Mouse (Mus musculus) spleen, adult 18-20 months (tissue): Measurements from ENCODE around the gene Cck.
A peak's percentile ranks its signal among the peaks of the same experiment; 100 is the strongest.
"Not testable (repeated sequence)": the region's sequence is repeated elsewhere in the genome, so short reads cannot be mapped to it uniquely, and the experiment has no call there.

Source experiments
- DNase-seq, 2 experiments: peaks; one replicate each; pipeline ENCODE4 v3.0.0; 2022; ENCODE audit warnings: mixed read lengths in 2 of 2

Gene Cck

GRCm38 (mm10) chr9:121459950-121460349 is 35.5 kb downstream of the Cck start:
- no peak for DNase-seq

- peak in 1 of 2 experiments; percentile 37 for DNase-seq
Observed at GRCm38 (mm10) chr9:121458466-121458865, 37.0 kb downstream of the Cck start.

DNA sequence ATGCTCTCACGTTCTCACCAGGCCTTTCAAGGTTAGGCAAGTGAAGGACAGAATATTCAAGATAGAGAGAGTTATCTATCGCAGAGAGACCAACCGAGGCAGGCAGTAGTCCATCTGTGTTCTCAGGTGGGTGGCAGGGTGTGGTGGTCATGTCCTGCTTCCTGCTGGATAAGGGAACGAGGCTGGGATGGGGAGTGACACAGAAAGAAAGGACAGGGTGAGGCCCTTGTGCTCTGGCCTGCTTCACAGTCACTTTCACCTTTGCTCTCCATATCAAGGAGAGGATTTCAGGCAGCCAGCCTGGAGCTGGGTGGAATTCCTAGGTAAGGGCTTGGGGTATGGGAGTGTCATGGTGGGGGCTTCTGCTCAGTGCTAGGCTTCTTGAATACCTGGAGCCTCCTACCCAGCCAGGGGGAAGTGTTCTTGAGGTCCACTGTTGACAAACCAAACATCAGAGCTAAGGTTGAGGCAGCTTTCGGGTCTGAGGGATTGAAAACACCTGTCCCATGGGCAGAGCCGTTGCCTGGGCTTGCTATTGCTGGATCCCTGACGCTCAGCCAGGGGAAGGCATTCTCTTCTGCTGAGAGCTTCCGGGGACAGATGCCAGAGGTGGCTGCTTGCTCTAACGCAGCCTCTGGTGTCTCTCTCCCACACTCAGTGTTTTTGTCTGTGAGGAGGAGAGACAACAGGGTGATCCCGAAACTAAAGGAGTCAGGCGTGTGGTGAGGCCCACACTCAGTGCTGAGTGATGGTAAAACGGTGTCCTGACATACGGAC is 38.6 kb downstream of the Cck start:
- DNase-seq = no peak

GRCm38 (mm10) chr9:121454891-121455290 is 40.6 kb downstream of the Cck start:
- DNase-seq = no peak

DNA sequence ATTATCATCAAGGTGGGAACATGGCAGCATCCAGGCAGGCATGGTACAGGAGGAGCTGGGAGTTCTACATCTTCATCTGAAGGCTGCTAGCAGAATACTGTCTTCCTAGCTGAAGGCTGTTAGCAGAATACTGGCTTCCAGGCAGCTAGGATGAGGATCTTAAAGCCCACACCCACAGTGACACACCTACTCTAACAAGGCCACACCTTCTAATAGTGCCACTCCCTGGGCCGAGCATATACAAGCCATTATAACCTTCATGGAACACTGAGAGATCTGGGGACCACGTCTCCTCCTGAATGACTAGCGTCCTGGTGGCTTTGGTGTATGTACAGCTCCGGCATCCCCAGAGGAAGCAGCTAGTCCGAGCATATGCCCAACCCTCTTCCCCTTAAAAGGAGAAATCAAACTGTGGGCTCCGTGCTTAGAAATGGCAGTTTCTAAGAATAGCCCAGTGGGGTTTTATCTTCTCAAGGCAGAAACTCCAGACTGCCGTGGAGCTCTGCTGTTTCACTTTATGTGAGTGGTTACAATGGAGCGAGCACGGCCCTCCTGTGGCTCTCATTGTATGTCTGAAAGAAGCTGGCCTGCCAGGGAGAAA is 43.1 kb downstream of the Cck start:
- DNase-seq = not testable (repeated sequence)

DNA sequence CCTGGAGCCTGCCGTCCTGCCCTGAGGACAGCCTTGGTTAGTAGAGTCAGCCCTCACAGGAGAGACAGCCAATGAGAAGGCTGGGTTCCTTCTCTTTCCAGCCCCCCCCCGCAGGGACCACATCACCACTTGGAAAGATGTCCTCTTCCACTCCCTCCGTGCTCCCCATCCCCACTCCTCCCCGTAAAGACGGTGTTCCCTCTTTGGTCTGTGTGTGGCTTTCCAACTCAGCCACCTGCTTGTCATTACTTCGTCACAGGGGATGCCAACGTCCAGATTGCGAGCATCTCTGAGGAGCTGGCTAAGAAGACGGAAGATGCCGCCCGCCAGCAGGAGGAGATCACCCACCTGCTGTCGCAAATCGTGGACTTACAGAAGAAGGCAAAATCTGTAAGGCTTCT is 49.1 kb downstream of the Cck start:
- DNase-seq = no peak

DNA sequence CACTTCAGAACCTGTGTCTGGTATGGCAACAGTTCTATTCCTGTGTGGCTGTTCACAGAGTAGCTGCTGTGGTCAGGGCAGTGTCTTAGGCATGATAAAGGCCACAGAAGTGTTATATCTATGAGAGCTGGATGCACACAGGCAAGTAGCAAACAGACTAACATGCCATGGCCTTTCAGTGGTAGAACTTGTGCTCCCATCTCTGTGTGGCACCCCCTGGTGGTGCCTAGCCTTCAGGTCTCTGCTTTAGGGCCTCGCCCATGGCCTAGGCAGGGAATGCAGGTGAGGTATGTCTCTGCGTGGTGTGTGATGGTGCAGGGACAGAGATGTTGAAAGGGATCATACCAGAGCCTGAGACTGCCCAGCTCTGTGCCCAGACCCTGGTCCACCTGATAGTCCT is 50.1 kb downstream of the Cck start:
- DNase-seq = no peak

DNA sequence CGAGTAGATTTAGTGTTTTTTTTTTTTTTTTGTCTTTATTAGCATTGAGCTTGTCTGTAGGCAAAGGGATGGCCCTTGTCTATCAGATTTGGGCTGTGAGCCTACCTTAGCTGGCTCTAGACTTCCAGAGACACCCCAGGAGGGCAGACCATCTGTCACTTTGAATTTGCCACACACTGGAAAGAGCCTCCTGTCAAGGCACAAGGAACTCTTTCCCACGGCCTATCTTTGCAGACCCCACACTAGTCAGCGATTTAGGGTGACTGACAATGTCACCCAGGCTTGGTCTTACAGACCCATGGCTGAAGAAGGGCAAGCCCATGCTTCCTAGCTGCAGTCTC is 51.2 kb downstream of the Cck start:
- no peak for DNase-seq

DNA sequence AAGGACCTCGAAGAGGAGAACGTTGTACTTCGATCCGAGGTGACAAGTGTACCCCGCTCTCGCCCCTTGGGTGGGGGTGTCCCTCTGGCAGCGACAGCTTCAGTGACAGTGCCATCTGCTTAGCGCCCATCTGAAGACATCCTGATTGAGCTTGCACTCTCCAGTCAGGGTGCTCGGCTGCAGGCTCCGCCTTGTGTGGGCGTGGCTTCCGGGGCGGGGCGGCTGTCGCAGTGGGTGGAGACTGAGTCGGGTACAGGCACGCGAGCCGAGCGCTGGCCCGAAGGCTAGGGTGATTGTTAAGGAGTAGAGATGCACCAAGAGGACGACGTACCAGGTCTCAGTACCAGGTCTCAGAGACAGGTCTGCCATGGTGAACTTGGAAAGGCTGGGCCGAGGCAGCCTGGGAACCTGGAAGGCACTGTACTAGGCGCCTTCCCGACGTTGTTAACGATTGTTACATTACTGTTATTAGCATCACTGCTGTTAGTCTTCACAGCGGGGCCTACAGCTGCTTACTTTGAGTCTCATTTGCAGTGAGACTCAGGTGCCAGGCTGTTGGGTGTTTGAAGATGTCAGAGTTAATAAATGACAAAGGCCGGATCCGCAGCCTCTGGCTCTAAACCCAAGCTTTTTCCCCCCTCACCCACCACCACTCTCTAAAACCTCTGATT is 51.7 kb downstream of the Cck start:
- no peak for DNase-seq

- DNase-seq = no peak
Observed at GRCm38 (mm10) chr9:121442145-121442544, 53.3 kb downstream of the Cck start.
